Mouse (Mus musculus) liver, postnatal 0 days (tissue): ENCODE measurements around the gene Npnt.

ENCODE experiments used
- CTCF ChIP-seq: sonication (generic); IDR thresholded peaks from 2 replicates; pipeline ENCODE4 v1.5.1; 2016; ENCODE audit warnings: antibody characterized with exemption, low read depth
- EP300 ChIP-seq: IDR thresholded peaks from 2 replicates; pipeline ENCODE4 v1.6.1; 2016; ENCODE audit warnings: antibody characterized with exemption, low read depth, mild to moderate bottlenecking

DNA sequence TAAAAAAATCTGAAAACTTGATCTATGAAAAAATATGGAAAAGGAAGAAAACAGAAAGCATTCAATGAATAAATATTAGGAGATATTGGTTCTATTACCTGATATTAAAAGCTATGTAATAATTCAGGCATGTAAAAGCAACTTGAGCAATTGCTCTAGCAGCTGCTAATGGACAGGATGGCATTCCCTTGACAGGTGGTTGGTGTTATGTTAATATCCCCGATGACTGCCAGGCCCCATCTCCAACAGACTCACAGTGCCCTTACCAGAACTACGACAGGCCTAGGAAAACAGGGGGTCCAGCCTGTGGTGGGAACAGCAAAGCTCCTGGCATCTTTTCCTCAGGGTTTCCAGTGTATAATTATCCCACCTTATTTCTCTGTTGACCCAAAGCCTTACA, 37.7 kb downstream of the Npnt start:
- no peak for TF ChIP-seq CTCF
- no peak for TF ChIP-seq EP300
